30 mouse cellular contexts compared by ENCODE assay signal in genomic region chr12:52525486-52525885, GRCm38 (mm10).
"Had no signal": no experiment of that assay in that cellular context is flagged by ENCODE, and none has a peak within 500 bp of the region (broad histone marks: within the 10 kb centered on the region; RNA-seq: fewer than 3 reads in every experiment).

No protein-coding gene starts in this region.

- H3K36me3 ChIP-seq: limb, embryonic 12.5 days; limb, embryonic 13.5 days; limb, embryonic 15.5 days; liver, embryonic 12.5 days; liver, embryonic 13.5 days; liver, embryonic 15.5 days; lung, embryonic 15.5 days; midbrain, embryonic 12.5 days; midbrain, embryonic 13.5 days; midbrain, embryonic 15.5 days; neural tube, embryonic 12.5 days had no signal

- H3K4me3 ChIP-seq: limb, embryonic 10.5 days; limb, embryonic 12.5 days; limb, embryonic 13.5 days; limb, embryonic 15.5 days; liver, embryonic 12.5 days; liver, embryonic 13.5 days; liver, embryonic 15.5 days; lung, embryonic 15.5 days; megakaryocyte, embryonic 14.5 days; midbrain, embryonic 10.5 days; midbrain, embryonic 12.5 days; midbrain, embryonic 13.5 days; midbrain, embryonic 15.5 days; myocyte; neural tube, embryonic 12.5 days had no signal

- DNase-seq: left cerebral cortex, postnatal 4 days; liver; liver, embryonic 13.5 days; liver, postnatal 0 days; lung, adult 18-20 months; lung, adult 2 months; lung, embryonic 14.5 days; lung, postnatal 10 days; lung, postnatal 14 days; lung, postnatal 36 days; lung, postnatal 4 days; midbrain, embryonic 14.5 days had no signal

- H3K27me3 ChIP-seq: limb, embryonic 12.5 days; limb, embryonic 13.5 days; limb, embryonic 15.5 days; liver, embryonic 12.5 days; liver, embryonic 13.5 days; liver, embryonic 15.5 days; lung, embryonic 15.5 days; megakaryocyte, embryonic 14.5 days; midbrain, embryonic 12.5 days; midbrain, embryonic 13.5 days; midbrain, embryonic 15.5 days; neural tube, embryonic 12.5 days had no signal

- H3K27ac ChIP-seq: limb, embryonic 10.5 days; limb, embryonic 12.5 days; limb, embryonic 13.5 days; limb, embryonic 15.5 days; liver, embryonic 12.5 days; liver, embryonic 13.5 days; liver, embryonic 14.5 days; liver, embryonic 15.5 days; lung, embryonic 15.5 days; macrophage; midbrain, embryonic 10.5 days; midbrain, embryonic 12.5 days; midbrain, embryonic 13.5 days; midbrain, embryonic 15.5 days; neural tube, embryonic 12.5 days had no signal

- H3K4me1 ChIP-seq: limb, embryonic 10.5 days; limb, embryonic 12.5 days; limb, embryonic 13.5 days; limb, embryonic 15.5 days; liver, embryonic 13.5 days; liver, embryonic 15.5 days; lung, embryonic 15.5 days; midbrain, embryonic 10.5 days; midbrain, embryonic 12.5 days; midbrain, embryonic 13.5 days; midbrain, embryonic 15.5 days; neural tube, embryonic 12.5 days had no signal

- H3K9me3 ChIP-seq: limb, embryonic 10.5 days; limb, embryonic 12.5 days; limb, embryonic 13.5 days; limb, embryonic 15.5 days; liver, embryonic 12.5 days; liver, embryonic 13.5 days; liver, embryonic 15.5 days; lung, embryonic 15.5 days; megakaryocyte, embryonic 14.5 days; midbrain, embryonic 10.5 days; midbrain, embryonic 12.5 days; midbrain, embryonic 13.5 days; midbrain, embryonic 15.5 days; neural tube, embryonic 12.5 days had no signal

- H3K9ac ChIP-seq: limb, embryonic 12.5 days; limb, embryonic 13.5 days; limb, embryonic 15.5 days; liver, embryonic 12.5 days; liver, embryonic 13.5 days; liver, embryonic 14.5 days; liver, embryonic 15.5 days; liver, postnatal 0 days; lung, embryonic 14.5 days; lung, embryonic 15.5 days; midbrain, embryonic 12.5 days; midbrain, embryonic 13.5 days; midbrain, embryonic 15.5 days; neural tube, embryonic 12.5 days had no signal

- H3K4me2 ChIP-seq: limb, embryonic 12.5 days; limb, embryonic 13.5 days; limb, embryonic 15.5 days; liver, embryonic 11.5 days; liver, embryonic 12.5 days; liver, embryonic 13.5 days; liver, embryonic 15.5 days; lung, embryonic 14.5 days; lung, embryonic 15.5 days; midbrain, embryonic 11.5 days; midbrain, embryonic 12.5 days; midbrain, embryonic 13.5 days; midbrain, embryonic 15.5 days; neural tube, embryonic 12.5 days had no signal
